Mouse (Mus musculus) forebrain, embryonic 13.5 days (tissue): ENCODE data around the gene Fut1. TPM values are rescaled to one million over a fixed set of nuclear protein-coding genes. Genes with fewer than 3 reads are reported as not detected.
A peak's percentile ranks its signal among the peaks of the same experiment; 100 is the strongest.

Experiments
- ATAC-seq: fragments of 200-750 bp; cut with Nextera tagmentation; 2 replicates; pipeline ENCODE4 v1.8.0; 2017
- H3K27ac ChIP-seq: fragments of 300-500 bp; sonication (generic); 2 replicates; pipeline ENCODE4 v1.5.1; 2015; ENCODE audit warnings: inconsistent platforms, mild to moderate bottlenecking, moderate library complexity
- H3K27me3 ChIP-seq: fragments of 300-500 bp; sonication (generic); 2 replicates; pipeline ENCODE4 v1.6.1; 2015; ENCODE audit warnings: mild to moderate bottlenecking, inconsistent platforms
- H3K36me3 ChIP-seq: fragments of 300-500 bp; sonication (generic); 2 replicates; pipeline ENCODE4 v1.6.1; 2015; ENCODE audit warnings: mild to moderate bottlenecking, inconsistent platforms; ENCODE audit not compliant: poor library complexity, severe bottlenecking
- H3K4me1 ChIP-seq: fragments of 300-500 bp; sonication (generic); 2 replicates; pipeline ENCODE4 v1.6.1; 2015; ENCODE audit warnings: inconsistent platforms
- H3K4me2 ChIP-seq: fragments of 300-500 bp; sonication (generic); 2 replicates; pipeline ENCODE4 v1.6.1; 2015; ENCODE audit warnings: inconsistent platforms, mild to moderate bottlenecking, moderate library complexity
- H3K4me3 ChIP-seq: fragments of 300-500 bp; sonication (generic); 2 replicates; pipeline ENCODE4 v1.5.1; 2015; ENCODE audit warnings: mild to moderate bottlenecking, inconsistent platforms
- H3K9ac ChIP-seq: fragments of 300-500 bp; sonication (generic); 2 replicates; pipeline ENCODE4 v1.6.1; 2015; ENCODE audit warnings: mild to moderate bottlenecking, inconsistent platforms
- H3K9me3 ChIP-seq: fragments of 300-500 bp; sonication (generic); replicated peaks from 2 replicates; pipeline ENCODE4 v1.6.1; 2016; ENCODE audit warnings: inconsistent platforms
- WGBS: fragments of 180-500 bp; shearing (Covaris S2); methylation state at CpG from one replicate; pipeline ENCODE4 v1.1.7; 2015; 5-methylcytosine and 5-hydroxymethylcytosine counted together
- polyA plus RNA-seq: library from polyadenylated mRNA; unstranded; fragments of >200 nt; fragmentation: Nextera tagmentation; extraction: Ambion mirVana; gene quantifications from 2 replicates; pipeline ENCODE4 v1.2.1, GENCODE M21; 2015

Fut1 gene
- not detected in 2 replicates for polyA plus RNA-seq

DNA sequence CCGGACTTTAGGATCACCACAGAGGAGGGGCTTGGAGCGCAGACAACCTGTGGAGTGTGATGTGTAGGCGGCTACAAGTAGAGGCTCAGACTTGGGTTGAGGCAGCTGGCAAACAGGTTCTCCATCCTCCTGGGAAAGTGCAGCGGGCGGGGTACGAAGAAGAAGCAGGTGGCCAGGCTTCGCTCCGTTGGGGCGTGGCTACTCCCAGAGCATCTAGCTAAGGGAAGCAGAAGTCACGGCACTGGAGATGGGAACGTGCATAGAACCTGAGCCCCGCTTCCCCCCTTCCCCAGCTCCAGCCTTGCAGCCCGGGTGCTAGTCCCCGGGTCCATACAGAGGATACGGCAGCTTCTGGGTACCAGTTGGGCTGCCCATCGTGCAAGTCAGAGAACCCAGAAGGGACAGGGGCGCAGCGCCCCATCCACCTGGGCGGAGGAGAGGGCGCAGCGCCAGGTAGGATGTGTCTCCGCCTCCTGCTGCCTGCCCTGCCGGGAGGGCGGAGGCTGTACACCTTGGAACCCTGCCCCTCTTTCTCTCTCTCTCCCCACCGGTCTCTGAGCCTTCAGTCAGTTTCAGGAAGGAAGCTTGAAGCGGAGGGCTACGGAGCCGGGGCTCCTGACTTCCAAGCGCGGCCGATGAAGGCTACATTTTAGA is at the start of gene Fut1:
TSS of gene Fut1 (plus strand) at position 248 of the 654 bp plus-strand sequence.
- Histone ChIP-seq H3K9me3 (no peaks in the 10 kb centered on the region), H3K27me3 (peaks cover 49% of the 10 kb centered on the region), H3K4me1 (peaks cover 5% of the 10 kb centered on the region), H3K27ac (no peak within 1 kb of the TSS), H3K4me3 (0 out of 2 replicates have a peak within 1 kb of the TSS, but pooled peaks have one; percentile 6), H3K4me2 (peak within 1 kb of the TSS; percentile 21; the same call in 1 of the 2 replicates), H3K36me3 (no peaks in the 10 kb centered on the region), H3K9ac (0 out of 2 replicates have a peak within 1 kb of the TSS, but pooled peaks have one; percentile 27)
- 6% methylated on average over 31 of the region's 31 CpGs for WGBS
- ATAC-seq: no peak

DNA sequence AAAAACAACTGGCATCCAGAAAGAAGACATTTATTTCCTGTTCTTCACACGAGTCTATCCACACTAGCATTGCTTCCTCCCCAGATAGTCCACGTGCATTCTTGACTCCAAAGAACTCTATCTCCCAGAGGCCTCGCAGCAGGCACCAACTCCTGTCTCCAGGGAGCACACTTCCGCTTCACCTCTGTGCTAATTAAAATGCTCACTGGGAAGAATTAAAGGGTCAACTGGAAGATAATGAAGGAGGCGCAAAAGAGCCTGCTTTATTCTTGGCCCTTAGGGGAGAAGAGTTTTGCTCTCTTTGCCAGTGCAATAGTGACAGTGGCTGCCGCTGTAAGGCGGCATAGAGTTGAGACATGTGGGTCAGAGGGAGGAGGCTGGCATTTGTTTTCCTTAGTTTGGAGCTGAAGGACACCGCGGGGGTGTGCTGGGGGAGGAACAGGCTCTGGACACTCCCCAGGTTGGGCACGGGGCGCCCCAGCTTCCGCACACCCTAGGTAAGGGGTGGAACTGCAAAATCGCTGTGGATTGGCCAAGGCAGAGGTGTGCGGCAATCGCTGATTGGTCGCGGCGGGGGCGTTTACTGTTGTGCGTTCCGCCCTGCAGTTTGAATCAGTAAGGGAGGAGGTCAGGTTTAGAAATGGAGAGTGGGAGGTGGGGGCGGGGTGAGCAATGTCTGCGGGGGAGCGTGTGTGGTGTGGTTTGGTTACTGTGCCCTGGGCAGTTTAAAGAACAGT is 49.1 kb upstream of the Fut1 start:
- peak overlapping the region; percentile 55 for H3K27ac ChIP-seq
- no peaks in the 10 kb centered on the region for H3K9me3 ChIP-seq
- H3K27me3 ChIP-seq: 0 out of 2 replicates have a peak, but pooled peaks cover 3% of the 10 kb centered on the region
- no peaks in the 10 kb centered on the region for H3K36me3 ChIP-seq
- ATAC-seq: peak; percentile 95
- H3K4me3 ChIP-seq: peak overlapping the region; percentile 48
- peak overlapping the region; percentile 61 for H3K9ac ChIP-seq
- peaks cover 30% of the 10 kb centered on the region for H3K4me1 ChIP-seq
- WGBS: under 1% methylated on average over 24 of the region's 24 CpGs
- H3K4me2 ChIP-seq: peak overlapping the region; percentile 81

DNA sequence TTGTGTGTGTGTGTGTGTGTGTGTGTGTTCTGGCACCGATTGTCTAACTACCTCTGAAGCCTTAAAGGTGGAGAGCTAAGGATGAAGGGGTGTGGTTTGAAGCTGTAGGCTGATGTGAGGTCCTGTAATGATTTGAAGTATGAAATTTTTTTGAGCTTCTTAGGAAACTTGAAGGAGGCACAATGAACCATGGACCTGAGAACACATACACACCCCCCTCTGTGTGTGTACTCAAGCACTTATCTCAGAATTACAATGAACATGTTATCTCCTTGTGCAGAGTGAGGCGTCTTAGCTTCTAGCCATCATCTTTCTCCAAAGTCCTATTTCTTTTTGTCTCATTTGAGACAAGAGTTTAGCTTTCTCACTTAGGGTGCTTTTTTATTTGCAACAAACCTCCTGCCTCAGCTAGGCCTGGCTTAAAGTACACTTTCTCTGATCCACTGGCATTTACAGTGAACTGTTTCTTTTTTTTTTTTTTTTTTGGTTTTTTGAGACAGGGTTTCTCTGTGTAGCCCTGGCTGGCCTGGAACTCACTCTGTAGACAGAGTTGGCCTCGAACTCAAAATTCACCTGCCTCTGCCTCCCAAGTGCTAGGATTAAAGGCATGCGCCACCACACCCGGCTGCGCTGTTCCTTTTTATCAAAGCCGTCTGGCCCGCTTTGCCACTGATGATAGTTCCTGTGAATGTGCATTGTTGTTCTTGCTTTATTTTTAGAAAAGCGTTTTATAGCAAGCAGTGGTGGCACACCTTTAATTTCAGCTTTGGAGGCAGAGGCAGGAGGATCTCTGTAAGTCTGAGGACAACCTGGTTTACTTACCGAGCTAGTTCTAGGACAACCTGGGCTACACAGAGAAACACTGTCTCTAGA is 48.3 kb upstream of the Fut1 start:
- Histone ChIP-seq H3K4me2 (peak overlapping the region; percentile 81), H3K9me3 (no peaks in the 10 kb centered on the region), H3K27ac (peak overlapping the region; percentile 51; the same call in 1 of the 2 replicates), H3K4me1 (peaks cover 30% of the 10 kb centered on the region), H3K4me3 (peak overlapping the region; percentile 48), H3K36me3 (no peaks in the 10 kb centered on the region), H3K9ac (peak overlapping the region; percentile 32), H3K27me3 (0 out of 2 replicates have a peak, but pooled peaks cover 3% of the 10 kb centered on the region)
- WGBS: 78% methylated on average over 10 of the region's 10 CpGs
- ATAC-seq: no peak

DNA sequence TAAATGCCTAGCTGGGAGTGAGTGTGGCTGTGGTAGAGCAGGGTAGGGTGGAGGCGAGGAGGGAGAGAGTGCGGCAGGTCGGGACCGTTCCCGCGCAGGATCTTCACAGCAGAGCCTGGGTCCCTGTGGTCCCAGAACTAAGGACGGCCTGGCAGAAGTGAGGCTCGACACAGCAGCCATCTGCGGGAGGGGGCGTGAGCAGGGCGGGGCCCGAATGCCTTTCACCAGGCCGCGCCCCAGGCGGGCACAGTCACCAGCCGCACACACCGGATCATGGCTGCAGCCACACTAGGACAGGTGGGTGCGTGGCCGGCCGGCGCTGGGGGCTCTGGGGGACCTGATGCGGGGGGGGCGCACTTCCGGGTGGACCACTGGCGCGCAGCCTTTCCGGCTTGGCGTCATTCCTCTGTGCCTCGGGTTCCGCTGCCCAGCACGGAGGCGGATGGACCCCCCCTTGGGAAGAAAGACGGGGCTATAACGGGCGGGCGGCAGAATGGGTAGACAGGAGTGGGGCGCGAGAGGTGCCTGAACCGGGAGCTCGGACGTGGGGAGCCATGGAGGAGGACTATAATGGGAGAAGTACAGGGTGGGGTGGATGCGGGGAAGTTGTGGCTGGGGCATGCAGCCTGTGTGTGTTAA is 46.9 kb upstream of the Fut1 start, which contains the start of gene Bcat2:
TSS of gene Bcat2 (plus strand) at position 51 of the 639 bp plus-strand sequence.
- WGBS: under 1% methylated on average over 37 of the region's 42 CpGs

DNA sequence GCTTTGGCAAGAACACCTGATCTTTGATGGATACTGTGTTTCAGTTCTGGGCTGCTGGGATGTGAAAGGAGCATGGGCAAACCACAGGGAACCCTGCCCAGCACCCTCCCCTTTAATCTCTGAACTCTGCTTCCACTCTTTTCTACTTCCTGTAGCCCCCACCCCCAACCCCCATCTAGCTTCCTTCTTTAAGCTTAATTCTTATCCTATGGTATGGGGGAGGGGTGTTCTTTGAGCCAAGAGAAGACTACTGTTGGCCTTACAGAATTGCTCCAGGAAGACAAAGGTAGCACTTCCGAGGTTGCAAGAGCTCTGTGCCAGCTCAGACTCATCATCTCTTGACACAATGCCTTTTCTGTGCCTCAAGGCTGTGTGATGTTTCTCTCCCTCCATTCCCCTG is 45.1 kb upstream of the Fut1 start:
- H3K9ac ChIP-seq: no peak overlapping the region
- 59% methylated on average over 1 of the region's 1 CpGs for WGBS
- no peaks in the 10 kb centered on the region for H3K9me3 ChIP-seq
- H3K4me3 ChIP-seq: no peak overlapping the region
- no peaks in the 10 kb centered on the region for H3K27me3 ChIP-seq
- H3K36me3 ChIP-seq: peaks cover 14% of the 10 kb centered on the region
- peaks cover 30% of the 10 kb centered on the region for H3K4me1 ChIP-seq
- peak overlapping the region; percentile 77; the same call in 1 of the 2 replicates for H3K4me2 ChIP-seq
- ATAC-seq: no peak
- no peak overlapping the region for H3K27ac ChIP-seq

More for the DNA sequence above, 46.9 kb upstream of the Fut1 start, which contains the start of gene Bcat2:
- H3K4me2 ChIP-seq: peak within 1 kb of the TSS; percentile 77
- peak; percentile 75 for ATAC-seq
- 0 out of 2 replicates have a peak, but pooled peaks cover 3% of the 10 kb centered on the region for H3K27me3 ChIP-seq
- no peaks in the 10 kb centered on the region for H3K9me3 ChIP-seq
- H3K4me3 ChIP-seq: peak within 1 kb of the TSS; percentile 67
- H3K36me3 ChIP-seq: no peaks in the 10 kb centered on the region
- peak within 1 kb of the TSS; percentile 88 for H3K27ac ChIP-seq
- H3K9ac ChIP-seq: peak within 1 kb of the TSS; percentile 89
- peaks cover 30% of the 10 kb centered on the region for H3K4me1 ChIP-seq

DNA sequence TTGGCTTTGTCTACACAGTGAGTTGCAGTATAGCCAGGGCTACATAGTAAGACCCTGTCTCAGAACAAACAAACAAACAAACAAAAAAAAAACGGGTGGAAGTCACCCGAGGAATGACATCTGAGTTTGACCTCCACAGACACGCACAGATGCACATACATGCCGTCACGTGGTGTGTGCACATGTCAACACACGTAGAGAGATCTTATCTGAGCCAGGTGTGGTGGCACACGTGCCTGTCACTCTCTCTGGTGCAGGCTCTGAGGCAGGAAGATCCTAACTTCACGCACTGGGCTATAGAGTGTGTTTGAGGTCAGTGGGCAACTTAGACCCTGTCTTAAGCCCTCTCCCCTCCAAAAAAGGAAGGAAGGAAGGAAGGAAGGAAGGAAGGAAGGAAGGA is 43.1 kb upstream of the Fut1 start:
- peaks cover 26% of the 10 kb centered on the region for H3K36me3 ChIP-seq
- no peaks in the 10 kb centered on the region for H3K9me3 ChIP-seq
- H3K27ac ChIP-seq: no peak overlapping the region
- no peaks in the 10 kb centered on the region for H3K27me3 ChIP-seq
- peaks cover 23% of the 10 kb centered on the region for H3K4me1 ChIP-seq
- H3K4me2 ChIP-seq: no peak overlapping the region
- H3K4me3 ChIP-seq: no peak overlapping the region
- ATAC-seq: no peak
- H3K9ac ChIP-seq: no peak overlapping the region
- 87% methylated on average over 8 of the region's 8 CpGs for WGBS

DNA sequence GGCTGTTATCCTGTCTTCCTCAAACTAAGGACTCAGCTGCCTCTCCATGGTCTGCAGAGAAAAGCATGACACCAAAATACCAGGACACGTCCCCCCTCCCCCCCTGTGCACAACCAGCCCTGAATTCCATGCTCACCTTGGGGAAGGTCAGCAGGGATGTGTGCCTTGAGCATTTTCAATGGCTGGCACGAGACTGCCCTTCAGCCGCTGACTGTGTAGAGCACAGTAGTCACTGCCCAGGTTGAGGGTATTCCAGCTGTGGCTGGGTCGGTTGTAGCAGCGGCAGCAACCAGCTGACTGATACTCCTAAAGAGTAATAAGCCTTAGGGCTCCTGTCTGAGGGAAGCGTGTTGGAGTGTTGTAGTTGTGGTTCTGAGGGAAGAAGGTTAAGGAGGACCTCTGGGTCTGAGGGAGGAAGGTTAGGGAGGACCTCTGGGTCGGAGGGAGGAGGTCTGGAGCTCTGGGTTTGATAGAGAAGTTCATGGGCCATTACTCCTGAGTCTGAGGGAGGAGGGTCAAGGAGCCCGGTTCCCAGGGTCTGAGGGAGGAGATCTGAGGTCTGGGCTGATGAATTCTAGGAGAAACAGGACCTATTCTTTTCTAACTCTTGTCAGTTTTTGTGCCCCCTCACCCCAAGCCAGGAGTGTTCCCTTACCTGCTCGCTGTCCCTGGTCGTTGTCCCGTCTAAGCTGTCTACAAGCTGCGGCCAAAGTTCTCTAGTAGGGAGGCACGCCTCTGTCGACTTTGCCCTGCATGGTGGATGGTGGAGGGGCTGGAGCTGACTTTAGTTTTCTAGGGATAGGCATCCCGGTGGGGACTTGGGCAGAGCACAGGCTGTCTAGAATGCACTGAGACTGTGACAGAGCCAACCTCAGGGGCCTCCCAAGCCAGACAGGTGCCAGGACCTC is 42.4 kb upstream of the Fut1 start:
- WGBS: 86% methylated on average over 15 of the region's 15 CpGs
- Histone ChIP-seq H3K4me2 (no peak overlapping the region), H3K27me3 (no peaks in the 10 kb centered on the region), H3K36me3 (peaks cover 26% of the 10 kb centered on the region), H3K9ac (no peak overlapping the region), H3K4me3 (no peak overlapping the region), H3K4me1 (peaks cover 22% of the 10 kb centered on the region), H3K9me3 (no peaks in the 10 kb centered on the region), H3K27ac (no peak overlapping the region)
- ATAC-seq: no peak

DNA sequence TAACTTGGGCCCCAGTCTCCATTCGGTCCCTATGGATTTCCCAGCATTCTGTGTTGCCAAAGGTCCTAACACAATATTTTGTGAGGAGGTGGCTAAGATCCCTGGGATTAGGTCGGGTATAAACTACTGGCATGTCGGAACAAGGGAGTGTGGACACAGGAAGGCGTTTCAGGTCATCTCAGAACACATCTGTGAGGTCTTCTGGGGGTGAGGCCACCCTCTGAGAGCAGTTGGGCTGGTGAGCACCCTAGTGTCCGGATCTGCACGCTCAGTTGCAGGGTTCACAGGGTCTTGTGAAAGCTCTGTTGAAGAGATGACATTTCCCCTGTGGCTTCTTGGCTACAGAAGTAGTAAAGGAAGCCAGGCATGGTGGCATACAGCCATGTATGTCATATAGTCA is 31.2 kb upstream of the Fut1 start:
- Histone ChIP-seq H3K4me2 (no peak overlapping the region), H3K4me1 (peaks cover 6% of the 10 kb centered on the region; the same call in 1 of the 2 replicates), H3K27ac (no peak overlapping the region), H3K27me3 (no peaks in the 10 kb centered on the region), H3K36me3 (peaks cover 35% of the 10 kb centered on the region), H3K9me3 (no peaks in the 10 kb centered on the region), H3K9ac (no peak overlapping the region), H3K4me3 (no peak overlapping the region)
- no peak for ATAC-seq
- 90% methylated on average over 6 of the region's 6 CpGs for WGBS

DNA sequence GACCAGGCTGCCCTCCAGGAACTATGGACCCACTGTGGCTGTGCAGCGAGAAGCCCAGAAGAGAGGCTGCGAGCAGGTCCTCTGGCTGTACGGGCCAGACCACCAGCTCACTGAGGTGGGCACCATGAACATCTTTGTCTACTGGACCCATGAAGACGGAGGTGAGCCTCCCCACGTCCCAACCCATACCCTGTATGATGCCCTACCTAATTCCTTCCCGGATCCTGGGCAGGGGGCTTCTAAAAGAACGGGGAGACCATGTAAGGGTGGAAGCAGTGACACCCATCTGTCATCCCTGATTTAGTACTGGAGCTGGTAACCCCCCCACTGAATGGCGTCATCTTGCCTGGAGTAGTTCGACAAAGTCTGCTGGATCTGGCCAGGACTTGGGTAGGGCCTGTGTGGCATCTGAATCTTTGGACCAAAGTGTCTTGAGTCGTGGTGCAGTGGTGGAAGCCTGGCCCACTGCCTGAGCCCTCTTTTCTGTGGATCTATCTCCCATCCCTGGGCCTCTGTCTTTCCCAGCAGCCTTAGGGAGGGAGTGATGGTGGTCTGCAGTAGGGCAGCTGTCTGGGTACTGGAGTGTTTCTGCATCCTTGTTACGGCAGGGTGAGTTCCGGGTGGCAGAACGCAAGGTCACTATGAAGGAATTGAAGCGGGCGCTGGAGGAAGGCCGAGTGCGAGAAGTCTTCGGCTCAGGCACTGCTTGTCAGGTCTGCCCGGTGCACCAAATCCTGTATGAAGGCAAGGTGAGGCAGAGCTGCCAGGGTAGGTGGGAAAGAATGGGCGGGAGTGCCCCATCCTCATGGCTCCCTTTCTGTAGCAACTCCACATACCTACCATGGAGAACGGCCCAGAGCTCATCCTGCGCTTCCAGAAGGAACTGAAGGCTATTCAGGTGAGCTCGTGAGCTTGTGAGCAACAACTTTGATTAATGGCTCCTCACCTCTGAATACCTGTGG is 29.2 kb upstream of the Fut1 start:
- Histone ChIP-seq H3K4me3 (no peak overlapping the region), H3K27ac (no peak overlapping the region), H3K36me3 (peaks cover 35% of the 10 kb centered on the region), H3K27me3 (no peaks in the 10 kb centered on the region), H3K4me2 (no peak overlapping the region), H3K4me1 (peaks cover 6% of the 10 kb centered on the region; the same call in 1 of the 2 replicates), H3K9ac (no peak overlapping the region), H3K9me3 (no peaks in the 10 kb centered on the region)
- 94% methylated on average over 23 of the region's 23 CpGs for WGBS
- ATAC-seq: no peak
